ENCODE assay signal across 30 mouse cellular contexts in the genomic region with DNA sequence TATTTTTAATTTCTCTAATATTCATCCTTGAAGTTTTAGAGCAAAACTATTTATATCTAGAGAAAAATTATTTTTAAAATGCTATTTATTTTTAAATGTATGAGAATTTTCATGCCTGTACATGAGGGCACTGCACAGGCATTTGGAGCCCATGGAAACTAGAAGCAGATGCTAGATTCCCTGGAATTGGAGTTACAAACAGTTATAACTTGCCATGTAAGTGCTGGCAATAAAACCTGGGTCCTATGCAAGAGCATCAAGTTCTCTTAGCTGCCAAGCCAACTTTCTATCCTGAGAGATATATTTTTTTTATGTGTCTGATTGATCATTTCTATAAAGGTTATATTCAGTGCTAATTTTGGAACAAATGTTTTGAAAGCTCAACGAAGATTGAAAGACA.
"Had no signal": no experiment of that assay in that cellular context is flagged by ENCODE, and none has a peak within 500 bp of the region (broad histone marks: within the 10 kb centered on the region; RNA-seq: fewer than 3 reads in every experiment).

No protein-coding gene starts in this region.

- H3K9me3 ChIP-seq: heart, embryonic 13.5 days; heart, embryonic 15.5 days; hindbrain, embryonic 13.5 days; hindbrain, embryonic 15.5 days; kidney, embryonic 15.5 days; limb, embryonic 10.5 days; limb, embryonic 12.5 days; liver, embryonic 13.5 days; liver, embryonic 15.5 days had no signal

- H3K4me1 ChIP-seq: heart, embryonic 13.5 days; heart, embryonic 15.5 days; hindbrain, embryonic 13.5 days; hindbrain, embryonic 15.5 days; kidney, embryonic 15.5 days; limb, embryonic 10.5 days; limb, embryonic 12.5 days; liver, embryonic 13.5 days; liver, embryonic 15.5 days had no signal

- H3K27ac ChIP-seq: heart, adult 2 months; heart, embryonic 13.5 days; heart, embryonic 15.5 days; hindbrain, embryonic 13.5 days; hindbrain, embryonic 15.5 days; hindbrain, postnatal 0 days; kidney, embryonic 15.5 days; kidney, postnatal 0 days; left cerebral cortex, adult 2 months; limb, embryonic 10.5 days; limb, embryonic 12.5 days; liver, embryonic 13.5 days; liver, embryonic 15.5 days had no signal

- H3K36me3 ChIP-seq: heart, embryonic 13.5 days; heart, embryonic 15.5 days; hindbrain, embryonic 13.5 days; hindbrain, embryonic 15.5 days; kidney, embryonic 15.5 days; limb, embryonic 10.5 days; limb, embryonic 12.5 days; liver, embryonic 13.5 days; liver, embryonic 15.5 days had no signal

- H3K27me3 ChIP-seq: heart, embryonic 13.5 days; heart, embryonic 15.5 days; hindbrain, embryonic 13.5 days; hindbrain, embryonic 15.5 days; kidney, embryonic 15.5 days; limb, embryonic 12.5 days; liver, embryonic 13.5 days; liver, embryonic 15.5 days had no signal

- H3K9ac ChIP-seq: heart, embryonic 13.5 days; heart, embryonic 15.5 days; hindbrain, embryonic 13.5 days; hindbrain, embryonic 15.5 days; kidney, embryonic 15.5 days; limb, embryonic 12.5 days; liver, embryonic 13.5 days; liver, embryonic 15.5 days; liver, postnatal 0 days had no signal

- DNase-seq: gastrocnemius, postnatal 14 days; gastrocnemius, postnatal 36 days; heart, adult 11 months; heart, adult 2 months; heart, postnatal 14 days; heart, postnatal 36 days; kidney, adult 11 months; kidney, adult 2 months; kidney, adult 9 months; kidney, postnatal 14 days; kidney, postnatal 36 days; layer of hippocampus, adult 9-11 months; layer of hippocampus, postnatal 36 days; liver; liver, embryonic 13.5 days; liver, postnatal 0 days had no signal

- H3K4me2 ChIP-seq: heart, embryonic 11.5 days; heart, embryonic 13.5 days; heart, embryonic 15.5 days; hindbrain, embryonic 13.5 days; hindbrain, embryonic 15.5 days; kidney, embryonic 15.5 days; limb, embryonic 12.5 days; liver, embryonic 11.5 days; liver, embryonic 13.5 days; liver, embryonic 15.5 days had no signal

- ATAC-seq: hindbrain, postnatal 0 days; intestine, embryonic 16.5 days; liver, postnatal 0 days had no signal

- H3K4me3 ChIP-seq: heart, adult 2 months; heart, embryonic 13.5 days; heart, embryonic 15.5 days; hindbrain, embryonic 13.5 days; hindbrain, embryonic 15.5 days; kidney, embryonic 15.5 days; left cerebral cortex, adult 2 months; limb, embryonic 10.5 days; limb, embryonic 12.5 days; liver, embryonic 13.5 days; liver, embryonic 15.5 days had no signal
